Mouse (Mus musculus): Measurements from ENCODE around the gene 1500011B03Rik. TPM values are rescaled to one million over a fixed set of nuclear protein-coding genes. Genes with fewer than 3 reads are reported as not detected.
"Not testable (repeated sequence)": the region's sequence is repeated elsewhere in the genome, so short reads cannot be mapped to it uniquely, and the experiment has no call there.

Gene 1500011B03Rik
- 272 and 306 TPM in 2 replicates for polyA plus RNA-seq (2015; fragmentation: Nextera tagmentation; extraction: Ambion mirVana)

- ATAC-seq = peak; percentile 89
- no peaks in the 10 kb centered on the region for H3K9me3 ChIP-seq (replicated peaks; ENCODE audit: control insufficient read depth, low read length, poor library complexity, severe bottlenecking)
- H3K36me3 ChIP-seq (ENCODE audit: control insufficient read depth, insufficient read depth, low read length) = no peaks in the 10 kb centered on the region; the same call in 1 of the 2 replicates
- H3K4me2 ChIP-seq (ENCODE audit: low read length) = peak within 1 kb of the TSS; percentile 57
- H3K9ac ChIP-seq (ENCODE audit: low read depth, low read length) = peak within 1 kb of the TSS; percentile 65
- H3K27me3 ChIP-seq (ENCODE audit: control insufficient read depth, insufficient read depth, low read depth, low read length) = no peaks in the 10 kb centered on the region
- 7% methylated on average over 48 of the region's 53 CpGs for WGBS
- peak within 1 kb of the TSS; percentile 50 for H3K4me3 ChIP-seq (ENCODE audit: low read depth, low read length)
- H3K27ac ChIP-seq (ENCODE audit: low read length) = peak within 1 kb of the TSS; percentile 78
- H3K4me1 ChIP-seq (ENCODE audit: control insufficient read depth, insufficient read depth, low read length) = peaks cover 3% of the 10 kb centered on the region; the same call in 1 of the 2 replicates
Measured at GRCm38 (mm10) chr5:114822796-114823688, at the start of gene 1500011B03Rik. 1500011B03Rik (minus strand) TSS chr5:114823468.

- H3K4me1 ChIP-seq (ENCODE audit: control insufficient read depth, insufficient read depth, low read length) = no peaks in the 10 kb centered on the region
- no peak overlapping the region for H3K9ac ChIP-seq (ENCODE audit: low read depth, low read length)
- 87% methylated on average over 12 of the region's 12 CpGs for WGBS
- no peaks in the 10 kb centered on the region for H3K27me3 ChIP-seq (ENCODE audit: control insufficient read depth, insufficient read depth, low read depth, low read length)
- no peaks in the 10 kb centered on the region for H3K36me3 ChIP-seq (ENCODE audit: control insufficient read depth, insufficient read depth, low read length)
- peaks cover 8% of the 10 kb centered on the region; the same call in 1 of the 2 replicates for H3K9me3 ChIP-seq (replicated peaks; ENCODE audit: control insufficient read depth, low read length, poor library complexity, severe bottlenecking)
- no peak overlapping the region for H3K4me2 ChIP-seq (ENCODE audit: low read length)
- H3K27ac ChIP-seq (ENCODE audit: low read length) = no peak overlapping the region
- H3K4me3 ChIP-seq (ENCODE audit: low read depth, low read length) = no peak overlapping the region
- ATAC-seq = no peak
Measured at GRCm38 (mm10) chr5:114865279-114865678, 42.0 kb upstream of the 1500011B03Rik start.

- H3K36me3 ChIP-seq (ENCODE audit: control insufficient read depth, insufficient read depth, low read length) = no peaks in the 10 kb centered on the region
- no peak overlapping the region for H3K27ac ChIP-seq (ENCODE audit: low read length)
- WGBS = 79% methylated on average over 7 of the region's 7 CpGs
- no peak for ATAC-seq
- H3K27me3 ChIP-seq (ENCODE audit: control insufficient read depth, insufficient read depth, low read depth, low read length) = no peaks in the 10 kb centered on the region
- H3K4me1 ChIP-seq (ENCODE audit: control insufficient read depth, insufficient read depth, low read length) = no peaks in the 10 kb centered on the region
- H3K4me2 ChIP-seq (ENCODE audit: low read length) = no peak overlapping the region
- H3K9ac ChIP-seq (ENCODE audit: low read depth, low read length) = no peak overlapping the region
- no peak overlapping the region for H3K4me3 ChIP-seq (ENCODE audit: low read depth, low read length)
- H3K9me3 ChIP-seq (replicated peaks; ENCODE audit: control insufficient read depth, low read length, poor library complexity, severe bottlenecking) = peaks cover 8% of the 10 kb centered on the region; the same call in 1 of the 2 replicates
Measured at GRCm38 (mm10) chr5:114864813-114865212, 41.5 kb upstream of the 1500011B03Rik start.

GRCm38 (mm10) chr5:114861730-114862129, 38.5 kb upstream of the 1500011B03Rik start:
- H3K9ac ChIP-seq (ENCODE audit: low read depth, low read length) = no peak overlapping the region
- no peaks in the 10 kb centered on the region for H3K9me3 ChIP-seq (replicated peaks; ENCODE audit: control insufficient read depth, low read length, poor library complexity, severe bottlenecking)
- H3K4me2 ChIP-seq (ENCODE audit: low read length) = no peak overlapping the region
- WGBS = 75% methylated on average over 6 of the region's 6 CpGs
- H3K27me3 ChIP-seq (ENCODE audit: control insufficient read depth, insufficient read depth, low read depth, low read length) = no peaks in the 10 kb centered on the region; the same call in 1 of the 2 replicates
- no peaks in the 10 kb centered on the region for H3K36me3 ChIP-seq (ENCODE audit: control insufficient read depth, insufficient read depth, low read length)
- H3K4me3 ChIP-seq (ENCODE audit: low read depth, low read length) = no peak overlapping the region
- ATAC-seq = no peak
- peaks cover 4% of the 10 kb centered on the region; the same call in 1 of the 2 replicates for H3K4me1 ChIP-seq (ENCODE audit: control insufficient read depth, insufficient read depth, low read length)
- no peak overlapping the region for H3K27ac ChIP-seq (ENCODE audit: low read length)

- peaks cover 4% of the 10 kb centered on the region; the same call in 1 of the 2 replicates for H3K4me1 ChIP-seq (ENCODE audit: control insufficient read depth, insufficient read depth, low read length)
Measured at GRCm38 (mm10) chr5:114859253-114859652, 36.0 kb upstream of the 1500011B03Rik start.

GRCm38 (mm10) chr5:114858582-114858981, 35.3 kb upstream of the 1500011B03Rik start, which contains the start of gene Gm9936:
Gm9936 (minus strand) TSS chr5:114858682.
- peak within 1 kb of the TSS; percentile 65 for H3K27ac ChIP-seq (ENCODE audit: low read length)
- WGBS = 87% methylated on average over 12 of the region's 12 CpGs

More at GRCm38 (mm10) chr5:114859253-114859652, 36.0 kb upstream of the 1500011B03Rik start:
- Histone ChIP-seq H3K9me3 (replicated peaks; ENCODE audit: control insufficient read depth, low read length, poor library complexity, severe bottlenecking) (no peaks in the 10 kb centered on the region), H3K36me3 (ENCODE audit: control insufficient read depth, insufficient read depth, low read length) (no peaks in the 10 kb centered on the region), H3K9ac (ENCODE audit: low read depth, low read length) (peak overlapping the region; percentile 61), H3K27me3 (ENCODE audit: control insufficient read depth, insufficient read depth, low read depth, low read length) (no peaks in the 10 kb centered on the region; the same call in 1 of the 2 replicates), H3K4me2 (ENCODE audit: low read length) (peak overlapping the region; percentile 61), H3K4me3 (ENCODE audit: low read depth, low read length) (peak overlapping the region; percentile 33), H3K27ac (ENCODE audit: low read length) (peak overlapping the region; percentile 65)
- peak; percentile 60; the same call in 1 of the 2 replicates for ATAC-seq
- 3% methylated on average over 18 of the region's 18 CpGs for WGBS

GRCm38 (mm10) chr5:114853364-114853763, 30.1 kb upstream of the 1500011B03Rik start, which contains the start of gene 4930519G04Rik:
4930519G04Rik (plus strand) TSS chr5:114853664.
- not testable (repeated sequence) for H3K9ac ChIP-seq (ENCODE audit: low read depth, low read length); H3K4me1 ChIP-seq (ENCODE audit: control insufficient read depth, insufficient read depth, low read length); H3K4me2 ChIP-seq (ENCODE audit: low read length); H3K27ac ChIP-seq (ENCODE audit: low read length); ATAC-seq; H3K36me3 ChIP-seq (ENCODE audit: control insufficient read depth, insufficient read depth, low read length); H3K4me3 ChIP-seq (ENCODE audit: low read depth, low read length); H3K27me3 ChIP-seq (ENCODE audit: control insufficient read depth, insufficient read depth, low read depth, low read length); H3K9me3 ChIP-seq (replicated peaks; ENCODE audit: control insufficient read depth, low read length, poor library complexity, severe bottlenecking)
- WGBS = 87% methylated on average over 3 of the region's 5 CpGs

More at GRCm38 (mm10) chr5:114858582-114858981, 35.3 kb upstream of the 1500011B03Rik start, which contains the start of gene Gm9936:
- Histone ChIP-seq H3K9ac (ENCODE audit: low read depth, low read length) (peak within 1 kb of the TSS; percentile 61), H3K36me3 (ENCODE audit: control insufficient read depth, insufficient read depth, low read length) (no peaks in the 10 kb centered on the region), H3K27me3 (ENCODE audit: control insufficient read depth, insufficient read depth, low read depth, low read length) (no peaks in the 10 kb centered on the region; the same call in 1 of the 2 replicates), H3K9me3 (replicated peaks; ENCODE audit: control insufficient read depth, low read length, poor library complexity, severe bottlenecking) (no peaks in the 10 kb centered on the region), H3K4me1 (ENCODE audit: control insufficient read depth, insufficient read depth, low read length) (peaks cover 4% of the 10 kb centered on the region; the same call in 1 of the 2 replicates), H3K4me2 (ENCODE audit: low read length) (peak within 1 kb of the TSS; percentile 61), H3K4me3 (ENCODE audit: low read depth, low read length) (peak within 1 kb of the TSS; percentile 33)
- no peak for ATAC-seq

GRCm38 (mm10) chr5:114851565-114852236, 28.4 kb upstream of the 1500011B03Rik start:
- H3K36me3 ChIP-seq (ENCODE audit: control insufficient read depth, insufficient read depth, low read length) = no peaks in the 10 kb centered on the region
- no peak for ATAC-seq
- H3K4me3 ChIP-seq (ENCODE audit: low read depth, low read length) = no peak overlapping the region
- no peak overlapping the region for H3K4me2 ChIP-seq (ENCODE audit: low read length)
- no peak overlapping the region for H3K27ac ChIP-seq (ENCODE audit: low read length)
- 87% methylated on average over 20 of the region's 20 CpGs for WGBS
- H3K9ac ChIP-seq (ENCODE audit: low read depth, low read length) = no peak overlapping the region
- no peaks in the 10 kb centered on the region for H3K4me1 ChIP-seq (ENCODE audit: control insufficient read depth, insufficient read depth, low read length)
- no peaks in the 10 kb centered on the region for H3K9me3 ChIP-seq (replicated peaks; ENCODE audit: control insufficient read depth, low read length, poor library complexity, severe bottlenecking)
- H3K27me3 ChIP-seq (ENCODE audit: control insufficient read depth, insufficient read depth, low read depth, low read length) = no peaks in the 10 kb centered on the region
